30 mouse cellular contexts compared by ENCODE assay signal in the genomic region with DNA sequence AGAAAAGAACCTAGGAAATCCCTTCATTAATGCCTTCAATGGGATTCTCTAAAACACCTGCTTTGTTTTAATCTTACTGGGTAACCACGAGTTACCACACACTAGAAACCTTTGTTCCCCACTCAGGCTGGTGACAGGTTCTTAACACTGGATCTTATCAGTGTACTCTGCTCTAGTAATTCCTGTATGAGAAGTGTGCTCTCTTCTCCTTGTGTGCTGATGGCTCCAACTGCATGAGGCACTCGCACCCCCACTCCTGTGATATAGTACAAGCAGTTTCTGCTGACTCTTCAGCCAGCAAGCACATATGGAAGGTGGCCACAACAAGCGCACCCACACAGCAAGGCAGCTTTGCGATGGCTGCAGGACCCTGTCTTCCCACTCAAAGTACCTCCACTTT. TPM values are rescaled to one million over a fixed set of nuclear protein-coding genes. Genes with fewer than 3 reads are reported as not detected.
DNase-seq lines count a peak whose midpoint lies in the region; ATAC-seq and TF ChIP-seq lines count a peak whose summit lies in the region.
"Had no signal": no experiment of that assay in that cellular context is flagged by ENCODE, and none has a peak within 500 bp of the region (broad histone marks: within the 10 kb centered on the region; RNA-seq: fewer than 3 reads in every experiment).

No protein-coding gene starts in this region.

- no peaks in the 10 kb centered on the region for H3K9me3 ChIP-seq in intestine, embryonic 15.5 days
- no peaks in the 10 kb centered on the region for H3K9me3 ChIP-seq in intestine, postnatal 0 days (ENCODE audit: control insufficient read depth)
- H3K9me3 ChIP-seq in hindbrain, embryonic 10.5 days: 0 out of 2 replicates have a peak, but pooled peaks cover 2% of the 10 kb centered on the region
- H3K9me3 ChIP-seq: embryonic facial prominence, embryonic 13.5 days; embryonic facial prominence, embryonic 15.5 days; forebrain, embryonic 10.5 days; forebrain, embryonic 12.5 days; G1E had no signal

- H3K4me3 ChIP-seq in intestine, embryonic 15.5 days (replicated peaks): no peak overlapping the region
- H3K4me3 ChIP-seq in intestine, postnatal 0 days (ENCODE audit: low read depth, low read length): no peak overlapping the region
- no peak overlapping the region for H3K4me3 ChIP-seq in hindbrain, embryonic 10.5 days
- H3K4me3 ChIP-seq: embryonic facial prominence, embryonic 13.5 days; embryonic facial prominence, embryonic 15.5 days; erythroblast, embryonic 14.5 days; forebrain, embryonic 10.5 days; forebrain, embryonic 12.5 days had no signal

- peak; percentile 47; the same call in 1 of the 2 replicates for ATAC-seq in frontal cortex, adult (ENCODE audit: low TSS enrichment)
- peak; percentile 81 for ATAC-seq in intestine, embryonic 15.5 days
- ATAC-seq in intestine, postnatal 0 days: peak; percentile 89
- ATAC-seq: activated CD4-positive, CD25-positive, alpha-beta regulatory T cell, adult 4 months; CD4-positive, CD25-positive, alpha-beta regulatory T cell, adult 4 months; forebrain, embryonic 14.5 days; forebrain, embryonic 16.5 days; Patski had no signal

- no peak for TF ChIP-seq CTCF in intestine, postnatal 0 days (IDR thresholded peaks at IDR 0.05; ENCODE audit: low read depth)

- no peak overlapping the region for H3K4me2 ChIP-seq in intestine, embryonic 15.5 days (replicated peaks)
- no peak overlapping the region for H3K4me2 ChIP-seq in intestine, postnatal 0 days (replicated peaks; ENCODE audit: low read depth)
- H3K4me2 ChIP-seq: embryonic facial prominence, embryonic 13.5 days; embryonic facial prominence, embryonic 15.5 days; forebrain, embryonic 12.5 days had no signal

- no peak overlapping the region for H3K9ac ChIP-seq in intestine, embryonic 15.5 days
- H3K9ac ChIP-seq in intestine, postnatal 0 days (ENCODE audit: low read depth, low read length): 0 out of 2 replicates have a peak overlapping the region, but pooled peaks have one; percentile 31
- H3K9ac ChIP-seq: embryonic facial prominence, embryonic 13.5 days; embryonic facial prominence, embryonic 15.5 days; forebrain, embryonic 12.5 days had no signal

- no peaks in the 10 kb centered on the region for H3K4me1 ChIP-seq in intestine, embryonic 15.5 days (replicated peaks)
- H3K4me1 ChIP-seq in intestine, postnatal 0 days (replicated peaks; ENCODE audit: control insufficient read depth, insufficient read depth, low read length): no peaks in the 10 kb centered on the region; the same call in 1 of the 2 replicates
- H3K4me1 ChIP-seq in hindbrain, embryonic 10.5 days (replicated peaks): no peaks in the 10 kb centered on the region
- H3K4me1 ChIP-seq: embryonic facial prominence, embryonic 13.5 days; embryonic facial prominence, embryonic 15.5 days; forebrain, embryonic 10.5 days; forebrain, embryonic 12.5 days had no signal

- WGBS in intestine, embryonic 15.5 days: 80% methylated on average over 4 of the region's 4 CpGs
- WGBS in intestine, postnatal 0 days: 51% methylated on average over 4 of the region's 4 CpGs
- WGBS in hindbrain, embryonic 10.5 days: 86% methylated on average over 4 of the region's 4 CpGs

- no peak for DNase-seq in frontal cortex, postnatal 14 days (ENCODE audit: low spot score in 2 of 2)
- DNase-seq in hindbrain, embryonic 10.5 days (ENCODE audit: low spot score): no peak
- DNase-seq in adrenal gland, adult 2 months: no peak
- DNase-seq: adrenal gland, postnatal 10 days; adrenal gland, postnatal 25 days; B cell, adult 2 months; cerebellum, adult 11 months; cerebellum, adult 18-20 months; cerebellum, adult 8-10 months; cerebellum, adult 9-11 months; cerebellum, postnatal 14 days; cerebellum, postnatal 36 days; embryo, embryonic 11 days had no signal

- H3K36me3 ChIP-seq in intestine, embryonic 15.5 days: peaks cover 46% of the 10 kb centered on the region
- H3K36me3 ChIP-seq in intestine, postnatal 0 days (ENCODE audit: control insufficient read depth, insufficient read depth): peaks cover 44% of the 10 kb centered on the region
- peaks cover 92% of the 10 kb centered on the region for H3K36me3 ChIP-seq in hindbrain, embryonic 10.5 days

- H3K27me3 ChIP-seq in intestine, embryonic 15.5 days (replicated peaks): no peaks in the 10 kb centered on the region
- H3K27me3 ChIP-seq in intestine, postnatal 0 days (replicated peaks; ENCODE audit: control insufficient read depth, insufficient read depth, low read length): no peaks in the 10 kb centered on the region
- no peaks in the 10 kb centered on the region for H3K27me3 ChIP-seq in hindbrain, embryonic 10.5 days (ENCODE audit: insufficient read depth, poor library complexity, severe bottlenecking)
- H3K27me3 ChIP-seq: CH12.LX; embryonic facial prominence, embryonic 13.5 days; embryonic facial prominence, embryonic 15.5 days; forebrain, embryonic 12.5 days; Patski had no signal

- H3K27ac ChIP-seq in intestine, embryonic 15.5 days: peak overlapping the region; percentile 71
- H3K27ac ChIP-seq in intestine, postnatal 0 days (ENCODE audit: low read depth, low read length): peak overlapping the region; percentile 95
- no peak overlapping the region for H3K27ac ChIP-seq in hindbrain, embryonic 10.5 days
- H3K27ac ChIP-seq: embryonic facial prominence, embryonic 13.5 days; embryonic facial prominence, embryonic 15.5 days; forebrain, embryonic 10.5 days; forebrain, embryonic 12.5 days had no signal

RNA-seq across cellular contexts. Expression of a gene that starts 7.2 kb away (rescaled TPM):
- polyA plus RNA-seq in intestine, embryonic 15.5 days (2015; fragmentation: Nextera tagmentation; extraction: Ambion mirVana): 474 and 479 TPM in 2 replicates
- 309 and 329 TPM in 2 replicates for polyA plus RNA-seq in intestine, postnatal 0 days (2015; fragmentation: Nextera tagmentation; extraction: Ambion mirVana)
- polyA plus RNA-seq in hindbrain, embryonic 10.5 days (2016; fragmentation: Nextera tagmentation; extraction: Ambion mirVana): 539 and 565 TPM in 2 replicates
- total RNA-seq in adrenal gland, adult 2 months (2021): 100 to 1,000 TPM; 138 to 155 TPM
- polyA plus RNA-seq in adrenal gland, adult 2 months (2012; rRNA removed): 99.6 and 110 TPM in 2 replicates

RNA-seq across cellular contexts. Expression of a gene that starts 7.6 kb away (rescaled TPM):
- 53.9 and 58.2 TPM in 2 replicates for polyA plus RNA-seq in intestine, embryonic 15.5 days (2015; fragmentation: Nextera tagmentation; extraction: Ambion mirVana)
- polyA plus RNA-seq in intestine, postnatal 0 days (2015; fragmentation: Nextera tagmentation; extraction: Ambion mirVana): 81.2 and 88.1 TPM in 2 replicates
- 84.2 and 90.5 TPM in 2 replicates for polyA plus RNA-seq in hindbrain, embryonic 10.5 days (2016; fragmentation: Nextera tagmentation; extraction: Ambion mirVana)
- total RNA-seq in adrenal gland, adult 2 months (2021): 10 to 100 TPM; 22.5 to 23.7 TPM
- polyA plus RNA-seq in adrenal gland, adult 2 months (2012; rRNA removed): 22.2 and 27.2 TPM in 2 replicates

RNA-seq across cellular contexts. Expression of a gene that starts 14.3 kb away (rescaled TPM):
- polyA plus RNA-seq in intestine, embryonic 15.5 days (2015; fragmentation: Nextera tagmentation; extraction: Ambion mirVana): 61.2 and 66.4 TPM in 2 replicates
- polyA plus RNA-seq in intestine, postnatal 0 days (2015; fragmentation: Nextera tagmentation; extraction: Ambion mirVana): 53.7 and 63.0 TPM in 2 replicates
- 82.7 and 93.2 TPM in 2 replicates for polyA plus RNA-seq in hindbrain, embryonic 10.5 days (2016; fragmentation: Nextera tagmentation; extraction: Ambion mirVana)
- total RNA-seq in adrenal gland, adult 2 months (2021): 10 to 100 TPM; 72.2 to 88.9 TPM
- polyA plus RNA-seq in adrenal gland, adult 2 months (2012; rRNA removed): 5.4 and 8.1 TPM in 2 replicates

RNA-seq across cellular contexts. Expression of a gene that starts 24.8 kb away (rescaled TPM):
- 15.9 and 19.8 TPM in 2 replicates for polyA plus RNA-seq in intestine, embryonic 15.5 days (2015; fragmentation: Nextera tagmentation; extraction: Ambion mirVana)
- polyA plus RNA-seq in intestine, postnatal 0 days (2015; fragmentation: Nextera tagmentation; extraction: Ambion mirVana): 624 and 632 TPM in 2 replicates
- 0.65 and 1.6 TPM in 2 replicates for polyA plus RNA-seq in hindbrain, embryonic 10.5 days (2016; fragmentation: Nextera tagmentation; extraction: Ambion mirVana)
- 1 to 10 TPM; 1.1 to 3.2 TPM for total RNA-seq in adrenal gland, adult 2 months (2021)
- polyA plus RNA-seq in adrenal gland, adult 2 months (2012; rRNA removed): 1.9 and 6.1 TPM in 2 replicates
- total RNA-seq: common myeloid progenitor, adult 5-6 weeks had no signal
- polyA plus RNA-seq: erythroblast, embryonic 14.5 days; G1E had no signal

RNA-seq across cellular contexts. Expression of a gene that starts 28.1 kb away (rescaled TPM):
- 4.3 and 10.8 TPM in 2 replicates for polyA plus RNA-seq in intestine, embryonic 15.5 days (2015; fragmentation: Nextera tagmentation; extraction: Ambion mirVana)
- polyA plus RNA-seq in intestine, postnatal 0 days (2015; fragmentation: Nextera tagmentation; extraction: Ambion mirVana): 0.27 and 0.59 TPM in 2 replicates
- polyA plus RNA-seq in hindbrain, embryonic 10.5 days (2016; fragmentation: Nextera tagmentation; extraction: Ambion mirVana): 0.44 and 0.58 TPM in 2 replicates
- not detected for total RNA-seq in adrenal gland, adult 2 months (2021)
- not detected in 2 replicates for polyA plus RNA-seq in adrenal gland, adult 2 months (2012; rRNA removed)
- total RNA-seq: adrenal gland, postnatal 10 days; adrenal gland, postnatal 25 days; adrenal gland, postnatal 4 days; common myeloid progenitor, adult 5-6 weeks had no signal
- polyA plus RNA-seq: activated CD4-positive, CD25-positive, alpha-beta regulatory T cell, adult 4 months; CD4-positive, CD25-positive, alpha-beta regulatory T cell, adult 4 months; embryonic facial prominence, embryonic 13.5 days; erythroblast, embryonic 14.5 days; forebrain, embryonic 10.5 days; forebrain, embryonic 12.5 days; forebrain, embryonic 14.5 days; forebrain, embryonic 16.5 days had no signal
